Mouse (Mus musculus): ENCODE data around the gene Agap1.

The Agap1 gene

GRCm38 (mm10) chr1:89543312-89543711 is 88.7 kb downstream of the Agap1 start:
- DNase-seq (ENCODE audit: low read depth, low spot score): no peak

- no peak for DNase-seq (ENCODE audit: low read depth, low spot score)
These were observed 89.5 kb downstream of the Agap1 start for GRCm38 (mm10) chr1:89544094-89544493.

GRCm38 (mm10) chr1:89545099-89545498 is 90.5 kb downstream of the Agap1 start:
- DNase-seq (ENCODE audit: low read depth, low spot score): peak; percentile 73

GRCm38 (mm10) chr1:89547525-89548504 is 93.2 kb downstream of the Agap1 start:
- no peak for DNase-seq (ENCODE audit: low read depth, low spot score)

- DNase-seq (ENCODE audit: low read depth, low spot score): peak; percentile 24
These were observed 95.7 kb downstream of the Agap1 start for GRCm38 (mm10) chr1:89550061-89550869.

GRCm38 (mm10) chr1:89552470-89552869 is 97.9 kb downstream of the Agap1 start:
- no peak for DNase-seq (ENCODE audit: low read depth, low spot score)

- peak; percentile 82 for DNase-seq (ENCODE audit: low read depth, low spot score)
These were observed 99.2 kb downstream of the Agap1 start for GRCm38 (mm10) chr1:89553791-89554190.

GRCm38 (mm10) chr1:89554969-89555856 is 100.6 kb downstream of the Agap1 start:
- peak; percentile 86 for DNase-seq (ENCODE audit: low read depth, low spot score)

GRCm38 (mm10) chr1:89556006-89556405 is 101.4 kb downstream of the Agap1 start:
- peak; percentile 40 for DNase-seq (ENCODE audit: low read depth, low spot score)

- no peak for DNase-seq (ENCODE audit: low read depth, low spot score)
These were observed 102.8 kb downstream of the Agap1 start for GRCm38 (mm10) chr1:89557401-89557800.

GRCm38 (mm10) chr1:89558080-89558479 is 103.5 kb downstream of the Agap1 start:
- no peak for DNase-seq (ENCODE audit: low read depth, low spot score)

GRCm38 (mm10) chr1:89563399-89563798 is 108.8 kb downstream of the Agap1 start:
- no peak for DNase-seq (ENCODE audit: low read depth, low spot score)

- peak; percentile 74 for DNase-seq (ENCODE audit: low read depth, low spot score)
These were observed 112.2 kb downstream of the Agap1 start for GRCm38 (mm10) chr1:89566578-89567488.

GRCm38 (mm10) chr1:89568546-89569405 is 114.2 kb downstream of the Agap1 start:
- DNase-seq (ENCODE audit: low read depth, low spot score): peak; percentile 58

GRCm38 (mm10) chr1:89570522-89571299 is 116.1 kb downstream of the Agap1 start:
- DNase-seq (ENCODE audit: low read depth, low spot score): peak; percentile 93

- no peak for DNase-seq (ENCODE audit: low read depth, low spot score)
These were observed 118.9 kb downstream of the Agap1 start for GRCm38 (mm10) chr1:89573486-89573885.

- no peak for DNase-seq (ENCODE audit: low read depth, low spot score)
These were observed 120.6 kb downstream of the Agap1 start for GRCm38 (mm10) chr1:89574941-89575890.
